Mouse (Mus musculus) forebrain, embryonic 16.5 days (tissue): Measurements from ENCODE around the gene Rita1. TPM values are rescaled to one million over a fixed set of nuclear protein-coding genes. Genes with fewer than 3 reads are reported as not detected.

ENCODE experiments used
- ATAC-seq: fragments of 200-750 bp; cut with Nextera tagmentation; 2 replicates; pipeline ENCODE4 v1.8.0; 2017; ENCODE audit warnings: mild to moderate bottlenecking, moderate library complexity
- H3K27ac ChIP-seq: fragments of 300-500 bp; sonication (generic); 2 replicates; pipeline ENCODE4 v1.5.1; 2014; ENCODE audit warnings: low read length, control low read depth
- H3K27me3 ChIP-seq: fragments of 300-500 bp; sonication (generic); replicated peaks from 2 replicates; pipeline ENCODE4 v1.6.1; 2014; ENCODE audit warnings: low read length; ENCODE audit not compliant: control insufficient read depth, insufficient read depth
- H3K36me3 ChIP-seq: fragments of 300-500 bp; sonication (generic); 2 replicates; pipeline ENCODE4 v1.6.1; 2014; ENCODE audit not compliant: control insufficient read depth, insufficient read depth
- H3K4me1 ChIP-seq: fragments of 300-500 bp; sonication (generic); replicated peaks from 2 replicates; pipeline ENCODE4 v1.6.1; 2014; ENCODE audit warnings: low read length; ENCODE audit not compliant: control insufficient read depth, insufficient read depth
- H3K4me2 ChIP-seq: fragments of 300-500 bp; sonication (generic); 2 replicates; pipeline ENCODE4 v1.6.1; 2014; ENCODE audit warnings: mild to moderate bottlenecking, low read length, control low read depth
- H3K4me3 ChIP-seq: fragments of 300-500 bp; sonication (generic); replicated peaks from 2 replicates; pipeline ENCODE4 v1.5.1; 2014; ENCODE audit warnings: mild to moderate bottlenecking, low read length, control low read depth
- H3K9ac ChIP-seq: fragments of 300-500 bp; sonication (generic); replicated peaks from 2 replicates; pipeline ENCODE4 v1.6.1; 2014; ENCODE audit warnings: low read depth, low read length, control low read depth
- H3K9me3 ChIP-seq: fragments of 300-500 bp; sonication (generic); 2 replicates; pipeline ENCODE4 v1.6.1; 2016; ENCODE audit warnings: low read length; ENCODE audit not compliant: control insufficient read depth
- WGBS: fragments of 180-500 bp; shearing (Covaris S2); extraction: QIAGEN DNeasy Blood & Tissue Kit; methylation state at CpG from one replicate; pipeline ENCODE4 v1.1.7; 2014; 5-methylcytosine and 5-hydroxymethylcytosine counted together
- polyA plus RNA-seq: library from polyadenylated mRNA; unstranded; fragments of >200 nt; fragmentation: Nextera tagmentation; extraction: Ambion mirVana; gene quantifications from 2 replicates; pipeline ENCODE4 v1.2.1, GENCODE M21; 2015

The Rita1 gene
- polyA plus RNA-seq, 1 experiment from 2014 or later: 26.9 TPM

GRCm38 (mm10) chr5:120569791-120570190, 42.6 kb downstream of the Rita1 start:
- Histone ChIP-seq H3K27me3 (no peaks in the 10 kb centered on the region), H3K4me2 (no peak overlapping the region), H3K4me1 (peaks cover 61% of the 10 kb centered on the region), H3K4me3 (no peak overlapping the region), H3K36me3 (no peaks in the 10 kb centered on the region), H3K9me3 (no peaks in the 10 kb centered on the region), H3K9ac (no peak overlapping the region), H3K27ac (no peak overlapping the region)
- 94% methylated on average over 3 of the region's 3 CpGs for WGBS
- ATAC-seq: no peak

GRCm38 (mm10) chr5:120568964-120569363, 43.4 kb downstream of the Rita1 start:
- Histone ChIP-seq H3K4me3 (no peak overlapping the region), H3K4me1 (peaks cover 64% of the 10 kb centered on the region), H3K27ac (peak overlapping the region; percentile 91), H3K36me3 (no peaks in the 10 kb centered on the region), H3K27me3 (no peaks in the 10 kb centered on the region), H3K9me3 (no peaks in the 10 kb centered on the region), H3K4me2 (no peak overlapping the region), H3K9ac (no peak overlapping the region)
- no peak for ATAC-seq
- 90% methylated on average over 4 of the region's 4 CpGs for WGBS

GRCm38 (mm10) chr5:120568336-120568768, 44.0 kb downstream of the Rita1 start:
- H3K4me2 ChIP-seq: peak overlapping the region; percentile 34; the same call in 1 of the 2 replicates
- H3K9ac ChIP-seq: peak overlapping the region; percentile 33; the same call in 1 of the 2 replicates
- H3K9me3 ChIP-seq: no peaks in the 10 kb centered on the region
- WGBS: 23% methylated on average over 9 of the region's 9 CpGs
- H3K4me1 ChIP-seq: peaks cover 66% of the 10 kb centered on the region
- no peaks in the 10 kb centered on the region for H3K27me3 ChIP-seq
- no peaks in the 10 kb centered on the region for H3K36me3 ChIP-seq
- no peak overlapping the region for H3K4me3 ChIP-seq
- peak overlapping the region; percentile 91 for H3K27ac ChIP-seq
- peak; percentile 19; the same call in 1 of the 2 replicates for ATAC-seq

GRCm38 (mm10) chr5:120567761-120568211, 44.6 kb downstream of the Rita1 start:
- ATAC-seq: peak; percentile 46; the same call in 1 of the 2 replicates
- WGBS: 10% methylated on average over 14 of the region's 14 CpGs

GRCm38 (mm10) chr5:120567253-120567701, 45.1 kb downstream of the Rita1 start:
- Histone ChIP-seq H3K4me2 (peak overlapping the region; percentile 34), H3K27ac (peak overlapping the region; percentile 91), H3K4me1 (peaks cover 67% of the 10 kb centered on the region), H3K4me3 (no peak overlapping the region), H3K27me3 (no peaks in the 10 kb centered on the region), H3K36me3 (no peaks in the 10 kb centered on the region), H3K9me3 (no peaks in the 10 kb centered on the region), H3K9ac (peak overlapping the region; percentile 5; the same call in 1 of the 2 replicates)
- peak; percentile 19 for ATAC-seq
- WGBS: 10% methylated on average over 21 of the region's 21 CpGs

More at GRCm38 (mm10) chr5:120567761-120568211, 44.6 kb downstream of the Rita1 start:
- Histone ChIP-seq H3K4me3 (no peak overlapping the region), H3K36me3 (no peaks in the 10 kb centered on the region), H3K4me1 (peaks cover 67% of the 10 kb centered on the region), H3K4me2 (peak overlapping the region; percentile 34), H3K9ac (peak overlapping the region; percentile 37; the same call in 1 of the 2 replicates), H3K9me3 (no peaks in the 10 kb centered on the region), H3K27ac (peak overlapping the region; percentile 91), H3K27me3 (no peaks in the 10 kb centered on the region)

- Histone ChIP-seq H3K36me3 (no peaks in the 10 kb centered on the region; the same call in 1 of the 2 replicates), H3K27me3 (no peaks in the 10 kb centered on the region), H3K4me2 (no peak overlapping the region; the same call in none of the 2 replicates), H3K9me3 (no peaks in the 10 kb centered on the region), H3K4me1 (peaks cover 65% of the 10 kb centered on the region), H3K27ac (peak overlapping the region; percentile 91), H3K9ac (peak overlapping the region; percentile 5; the same call in 1 of the 2 replicates), H3K4me3 (no peak overlapping the region)
- WGBS: 28% methylated on average over 9 of the region's 9 CpGs
- 0 out of 2 replicates have a peak, but pooled peaks have one; percentile 1 for ATAC-seq
Measured at GRCm38 (mm10) chr5:120566681-120567252, 45.6 kb downstream of the Rita1 start.

- no peaks in the 10 kb centered on the region for H3K27me3 ChIP-seq
- no peaks in the 10 kb centered on the region; the same call in 1 of the 2 replicates for H3K36me3 ChIP-seq
- WGBS: 9% methylated on average over 5 of the region's 5 CpGs
- H3K4me1 ChIP-seq: peaks cover 64% of the 10 kb centered on the region
- peak overlapping the region; percentile 91 for H3K27ac ChIP-seq
- ATAC-seq: peak; percentile 82
- peak overlapping the region; percentile 12 for H3K9ac ChIP-seq
- H3K4me2 ChIP-seq: peak overlapping the region; percentile 23
- no peaks in the 10 kb centered on the region for H3K9me3 ChIP-seq
- no peak overlapping the region for H3K4me3 ChIP-seq
Measured at GRCm38 (mm10) chr5:120566101-120566500, 46.3 kb downstream of the Rita1 start.

GRCm38 (mm10) chr5:120565171-120565905, 47.1 kb downstream of the Rita1 start:
- Histone ChIP-seq H3K4me3 (no peak overlapping the region), H3K9ac (peak overlapping the region; percentile 12), H3K36me3 (no peaks in the 10 kb centered on the region; the same call in 1 of the 2 replicates), H3K27me3 (no peaks in the 10 kb centered on the region), H3K4me2 (0 out of 2 replicates have a peak overlapping the region, but pooled peaks have one; percentile 23), H3K27ac (peak overlapping the region; percentile 91), H3K4me1 (peaks cover 62% of the 10 kb centered on the region), H3K9me3 (no peaks in the 10 kb centered on the region)
- ATAC-seq: peak; percentile 35; the same call in 1 of the 2 replicates
- 16% methylated on average over 15 of the region's 15 CpGs for WGBS

GRCm38 (mm10) chr5:120563914-120564311, 48.5 kb downstream of the Rita1 start:
- peaks cover 54% of the 10 kb centered on the region for H3K4me1 ChIP-seq
- no peaks in the 10 kb centered on the region; the same call in 1 of the 2 replicates for H3K36me3 ChIP-seq
- no peaks in the 10 kb centered on the region for H3K9me3 ChIP-seq
- no peak overlapping the region for H3K9ac ChIP-seq
- H3K27ac ChIP-seq: no peak overlapping the region
- no peak for ATAC-seq
- H3K4me2 ChIP-seq: no peak overlapping the region
- no peaks in the 10 kb centered on the region for H3K27me3 ChIP-seq
- 70% methylated on average over 4 of the region's 4 CpGs for WGBS
- no peak overlapping the region for H3K4me3 ChIP-seq
